Mouse (Mus musculus) MEL (cell line): Measurements from ENCODE around the gene Ttll4. TPM values are rescaled to one million over a fixed set of nuclear protein-coding genes. Genes with fewer than 3 reads are reported as not detected.

Experiments used
- DNase-seq: peaks from one replicate; pipeline ENCODE4 v3.0.0; 2011; ENCODE audit warnings: low read depth, low spot score
- H3K27ac ChIP-seq: 2 replicates; pipeline ENCODE4 v1.5.1; 2012; ENCODE audit warnings: low read depth, mild to moderate bottlenecking, control low read depth, low read length, moderate library complexity; ENCODE audit not compliant: control insufficient read depth
- H3K27me3 ChIP-seq, 2 experiments: fragments of 150-350 bp in 1 of 2; sonication (generic) in 1 of 2; 2 replicates each; pipeline ENCODE4 v1.6.1; 2012; ENCODE audit warnings: low read length in 2 of 2, mild to moderate bottlenecking in 2 of 2, improper control_type of control experiment in 1 of 2, moderate library complexity in 1 of 2; ENCODE audit not compliant: insufficient read depth in 2 of 2, control insufficient read depth in 1 of 2
- H3K36me3 ChIP-seq, 2 experiments: 2 replicates each; pipeline ENCODE4 v1.6.1; 2012 to 2014; ENCODE audit warnings: low read length in 2 of 2, improper control_type of control experiment in 1 of 2, inconsistent platforms in 1 of 2, mild to moderate bottlenecking in 1 of 2; ENCODE audit not compliant: insufficient read depth in 2 of 2, control insufficient read depth in 1 of 2
- H3K4me1 ChIP-seq, 2 experiments: fragments of 150-350 bp in 1 of 2; sonication (generic) in 1 of 2; 2 replicates each; pipeline ENCODE4 v1.6.1; 2012; ENCODE audit warnings: low read length in 2 of 2, improper control_type of control experiment in 1 of 2, mild to moderate bottlenecking in 1 of 2; ENCODE audit not compliant: insufficient read depth in 2 of 2, control insufficient read depth in 1 of 2
- H3K4me3 ChIP-seq, 2 experiments: fragments of 150-350 bp in 1 of 2; sonication (generic) in 1 of 2; 2 replicates each; pipeline ENCODE4 v1.5.1; 2012; ENCODE audit warnings: low read depth in 2 of 2, low read length in 2 of 2, mild to moderate bottlenecking in 2 of 2, moderate library complexity in 2 of 2, control low read depth in 1 of 2, improper control_type of control experiment in 1 of 2; ENCODE audit not compliant: control insufficient read depth in 1 of 2, insufficient read depth in 1 of 2
- H3K79me2 ChIP-seq: 2 replicates; pipeline ENCODE4 v1.6.1; 2012; ENCODE audit warnings: mild to moderate bottlenecking, low read length, moderate library complexity; ENCODE audit not compliant: control insufficient read depth, poor library complexity, insufficient read depth
- H3K9ac ChIP-seq: 2 replicates; pipeline ENCODE4 v1.6.1; 2012; ENCODE audit warnings: low read depth, mild to moderate bottlenecking, control low read depth, low read length, moderate library complexity; ENCODE audit not compliant: control insufficient read depth, poor library complexity, severe bottlenecking
- H3K9me3 ChIP-seq: fragments of 150-350 bp; sonication (generic); replicated peaks from 2 replicates; pipeline ENCODE4 v1.6.1; 2012; ENCODE audit warnings: mild to moderate bottlenecking, low read length, improper control_type of control experiment, moderate library complexity; ENCODE audit not compliant: insufficient read depth
- CHD1 ChIP-seq: IDR thresholded peaks from 2 replicates; pipeline ENCODE4 v1.6.1; 2012; ENCODE audit warnings: low read depth, mild to moderate bottlenecking, inconsistent platforms, low read length, improper control_type of control experiment
- CHD2 ChIP-seq: IDR thresholded peaks from 2 replicates; pipeline ENCODE4 v1.6.1; 2011; ENCODE audit warnings: low read length, improper control_type of control experiment
- EP300 ChIP-seq, 2 experiments: IDR thresholded peaks; 2 replicates each; pipeline ENCODE4 v1.6.1; 2011; ENCODE audit warnings: improper control_type of control experiment in 2 of 2, low read length in 2 of 2, low read depth in 1 of 2, mild to moderate bottlenecking in 1 of 2
- ETS1 ChIP-seq: IDR thresholded peaks from 2 replicates; pipeline ENCODE4 v1.6.1; 2012; ENCODE audit warnings: low read depth, mild to moderate bottlenecking, inconsistent platforms, low read length, improper control_type of control experiment, moderate library complexity
- GABPA ChIP-seq: IDR thresholded peaks from 2 replicates; pipeline ENCODE4 v1.6.1; 2012; ENCODE audit warnings: low read depth, mild to moderate bottlenecking, inconsistent platforms, low read length, improper control_type of control experiment, moderate library complexity
- GATA1 ChIP-seq: IDR thresholded peaks from 2 replicates; pipeline ENCODE4 v1.6.1; 2011; ENCODE audit warnings: low read depth, low read length, improper control_type of control experiment
- HCFC1 ChIP-seq: IDR thresholded peaks from 2 replicates; pipeline ENCODE4 v1.6.1; 2012; ENCODE audit warnings: low read depth, mild to moderate bottlenecking, inconsistent platforms, low read length, improper control_type of control experiment, moderate library complexity
- JUND ChIP-seq: IDR thresholded peaks from 2 replicates; pipeline ENCODE4 v1.6.1; 2011; ENCODE audit warnings: low read depth, mild to moderate bottlenecking, improper control_type of control experiment, low read length
- KAT2A ChIP-seq: conservative IDR thresholded peaks from 2 replicates; pipeline ENCODE4 v1.6.1; 2012; ENCODE audit warnings: low read depth, low read length, improper control_type of control experiment, inconsistent platforms
- MAX ChIP-seq: IDR thresholded peaks from 2 replicates; pipeline ENCODE4 v1.6.1; 2011; ENCODE audit warnings: low read length, improper control_type of control experiment
- MAZ ChIP-seq: IDR thresholded peaks from 2 replicates; pipeline ENCODE4 v1.6.1; 2012; ENCODE audit warnings: low read depth, mild to moderate bottlenecking, inconsistent platforms, low read length, improper control_type of control experiment
- MEF2A ChIP-seq: IDR thresholded peaks from 2 replicates; pipeline ENCODE4 v1.6.1; 2014; ENCODE audit warnings: low read depth, mild to moderate bottlenecking, inconsistent platforms, low read length, improper control_type of control experiment; ENCODE audit not compliant: poor library complexity, insufficient replicate concordance, severe bottlenecking; ENCODE audit errors: extremely low read depth
- MYB ChIP-seq: IDR thresholded peaks from 2 replicates; pipeline ENCODE4 v1.6.1; 2011; ENCODE audit warnings: mild to moderate bottlenecking, low read depth, low read length, improper control_type of control experiment
- MYC ChIP-seq: IDR thresholded peaks from 2 replicates; pipeline ENCODE4 v1.6.1; 2011; ENCODE audit warnings: low read depth, mild to moderate bottlenecking, low read length, improper control_type of control experiment, moderate library complexity
- NELFE ChIP-seq: IDR thresholded peaks from 2 replicates; pipeline ENCODE4 v1.6.1; 2011; ENCODE audit warnings: low read depth, low read length, improper control_type of control experiment
- NRF1 ChIP-seq: IDR thresholded peaks from 2 replicates; pipeline ENCODE4 v1.6.1; 2014; ENCODE audit warnings: low read depth, mild to moderate bottlenecking, inconsistent platforms, low read length, improper control_type of control experiment, moderate library complexity; ENCODE audit not compliant: poor library complexity, insufficient read depth, severe bottlenecking
- POLR2A ChIP-seq, 2 experiments: IDR thresholded peaks; 2 replicates each; pipeline ENCODE4 v1.6.1; 2011 to 2012; ENCODE audit warnings: low read length in 2 of 2, mild to moderate bottlenecking in 2 of 2, control low read depth in 1 of 2, improper control_type of control experiment in 1 of 2, low read depth in 1 of 2, moderate library complexity in 1 of 2; ENCODE audit not compliant: control insufficient read depth in 1 of 2, insufficient read depth in 1 of 2, poor library complexity in 1 of 2
- POLR2AphosphoS2 ChIP-seq: IDR thresholded peaks from 2 replicates; pipeline ENCODE4 v1.6.1; 2011; ENCODE audit warnings: low read length, improper control_type of control experiment
- RAD21 ChIP-seq: IDR thresholded peaks from 2 replicates; pipeline ENCODE4 v1.6.1; 2011; ENCODE audit warnings: mild to moderate bottlenecking, low read depth, low read length, improper control_type of control experiment
- RCOR1 ChIP-seq: IDR thresholded peaks from 2 replicates; pipeline ENCODE4 v1.6.1; 2012; ENCODE audit warnings: low read depth, mild to moderate bottlenecking, inconsistent platforms, low read length, improper control_type of control experiment
- SIN3A ChIP-seq: IDR thresholded peaks from 2 replicates; pipeline ENCODE4 v1.6.1; 2012; ENCODE audit warnings: low read length, improper control_type of control experiment, inconsistent platforms
- SMC3 ChIP-seq: IDR thresholded peaks from 2 replicates; pipeline ENCODE4 v1.6.1; 2011; ENCODE audit warnings: low read depth, low read length, improper control_type of control experiment
- TAL1 ChIP-seq: IDR thresholded peaks from 2 replicates; pipeline ENCODE4 v1.6.1; 2012; ENCODE audit warnings: mild to moderate bottlenecking, inconsistent platforms, low read length, moderate library complexity, mixed read lengths
- TBP ChIP-seq: IDR thresholded peaks from 2 replicates; pipeline ENCODE4 v1.8.0; 2011; ENCODE audit warnings: low read depth, low read length, improper control_type of control experiment
- USF1 ChIP-seq: IDR thresholded peaks from 2 replicates; pipeline ENCODE4 v1.6.1; 2014; ENCODE audit warnings: low read depth, mild to moderate bottlenecking, inconsistent platforms, low read length, improper control_type of control experiment, moderate library complexity
- USF2 ChIP-seq, 2 experiments: IDR thresholded peaks; 2 replicates each; pipeline ENCODE4 v1.6.1; 2011 to 2012; ENCODE audit warnings: improper control_type of control experiment in 2 of 2, low read length in 2 of 2, borderline replicate concordance in 1 of 2, inconsistent platforms in 1 of 2, low read depth in 1 of 2, mild to moderate bottlenecking in 1 of 2; ENCODE audit not compliant: insufficient read depth in 1 of 2
- ZC3H11A ChIP-seq: IDR thresholded peaks from 2 replicates; pipeline ENCODE4 v1.6.1; 2012; ENCODE audit warnings: low read depth, mild to moderate bottlenecking, inconsistent platforms, low read length, improper control_type of control experiment
- polyA plus RNA-seq, 2 experiments: library from polyadenylated mRNA; stranded (reverse) in 1 of 2; unstranded in 1 of 2; fragments of >175 nt in 1 of 2; fragments of >200 nt in 1 of 2; gene quantifications; 2 replicates each; pipeline versions ENCODE4 v1.2.1 to v1.2.4; 2012; ENCODE audit warnings: low replicate concordance in 2 of 2, low read depth in 1 of 2; ENCODE audit not compliant: insufficient read length in 2 of 2, insufficient read depth in 1 of 2, missing spikeins in 1 of 2
- total RNA-seq: library from RNA; depleted of rRNA; stranded (reverse); fragments of 300-350 nt; gene quantifications from 2 replicates; pipeline ENCODE4 v1.2.3, GENCODE M21; 2012

Gene Ttll4
- total and polyA plus RNA-seq, 3 experiments = 27.8 to 85.9 TPM; not detected in 1

DNA sequence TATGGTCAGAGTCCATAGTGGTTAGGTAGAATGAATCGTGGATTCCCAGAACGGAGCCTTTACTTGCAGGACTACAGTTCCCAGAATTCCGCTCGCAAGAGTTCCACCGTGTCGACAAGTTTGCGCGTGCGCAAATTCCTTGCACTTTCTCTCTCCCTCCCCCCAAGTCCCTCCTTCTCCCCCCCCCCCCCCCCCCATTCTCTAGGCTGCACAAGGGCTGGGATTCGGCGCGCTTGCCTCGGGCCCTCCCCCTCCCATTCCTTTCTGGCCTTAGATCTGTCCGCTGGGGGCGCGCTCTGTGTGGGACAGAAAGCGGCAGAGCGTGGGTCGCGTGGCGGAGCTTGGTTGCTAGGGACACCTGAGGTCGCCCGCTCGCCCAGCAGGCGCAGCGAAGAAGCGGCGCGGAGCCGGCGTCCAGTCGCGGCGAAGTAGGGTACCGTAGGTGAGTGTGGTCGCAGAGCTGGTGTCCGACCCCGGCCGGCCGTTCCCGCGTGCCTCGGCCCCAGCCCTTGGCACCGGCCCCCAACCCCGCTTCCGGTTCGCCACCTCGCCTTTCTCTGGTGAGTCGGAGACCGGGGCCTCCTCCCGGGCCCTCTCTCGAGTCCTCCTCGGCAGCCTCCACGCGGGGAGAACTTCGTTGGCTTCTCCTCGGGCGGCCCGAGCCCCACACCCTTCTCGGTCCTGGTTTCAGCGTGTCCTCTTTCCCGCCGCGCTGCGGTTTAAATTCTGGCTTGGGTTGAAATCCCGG is at the start of gene Ttll4 (continued):
- TF ChIP-seq KAT2A = peak; percentile 69
- TF ChIP-seq RAD21 = no peak
- 0 out of 2 replicates have a peak, but pooled peaks have one; percentile 49 for TF ChIP-seq MYC
- peak; percentile 98 for TF ChIP-seq MAZ
- peak; percentile 73 for TF ChIP-seq MAX
- TF ChIP-seq, all 39 proteins: peak for 20

DNA sequence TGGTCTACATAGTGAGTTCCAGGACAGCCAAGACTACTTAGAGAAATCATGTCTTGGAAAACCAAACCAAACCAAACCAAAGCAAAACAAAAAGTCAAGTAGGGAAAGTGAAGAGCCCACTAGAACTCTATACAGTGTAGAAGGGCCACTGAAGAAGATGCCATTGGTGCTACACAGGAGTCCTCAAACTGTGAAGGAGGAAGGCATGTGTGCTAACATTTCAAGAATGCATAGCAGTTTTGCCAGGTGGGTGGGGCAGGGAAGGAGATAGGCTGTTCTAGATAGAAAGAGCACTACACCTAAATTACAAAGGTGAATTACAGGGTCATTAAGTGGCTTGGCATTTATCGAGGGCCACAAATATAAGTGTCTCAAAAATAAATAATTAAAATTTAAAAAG is 37.4 kb upstream of the Ttll4 start:
- Histone ChIP-seq H3K9me3 (no peaks in the 10 kb centered on the region), H3K9ac (no peak overlapping the region), H3K27ac (no peak overlapping the region), H3K4me3 (no peak overlapping the region), H3K27me3 (peaks cover 5% of the 10 kb centered on the region in 2 experiments; a peak in 3 of 4 replicates), H3K36me3 (no peaks in the 10 kb centered on the region), H3K79me2 (no peaks in the 10 kb centered on the region), H3K4me1 (no peaks in the 10 kb centered on the region)
- DNase-seq = no peak
- no peak for TF ChIP-seq POLR2A (IDR thresholded peaks at IDR 0.05; ENCODE audit: control insufficient read depth in 1 of 2, insufficient read depth in 1 of 2, low read depth in 1 of 2, low read length in 2 of 2, poor library complexity in 1 of 2)
- no peak for TF ChIP-seq TBP
- TF ChIP-seq GABPA = no peak
- TF ChIP-seq HCFC1 = no peak
- no peak for TF ChIP-seq MEF2A
- TF ChIP-seq MYB = no peak
- TF ChIP-seq SMC3 = no peak
- TF ChIP-seq CHD2 = no peak
- no peak for TF ChIP-seq TAL1
- no peak for TF ChIP-seq SIN3A
- no peak for TF ChIP-seq KAT2A
- no peak for TF ChIP-seq GATA1
- TF ChIP-seq POLR2AphosphoS2 = no peak
- no peak for TF ChIP-seq MYC
- no peak for TF ChIP-seq ETS1
- no peak for TF ChIP-seq NRF1

DNA sequence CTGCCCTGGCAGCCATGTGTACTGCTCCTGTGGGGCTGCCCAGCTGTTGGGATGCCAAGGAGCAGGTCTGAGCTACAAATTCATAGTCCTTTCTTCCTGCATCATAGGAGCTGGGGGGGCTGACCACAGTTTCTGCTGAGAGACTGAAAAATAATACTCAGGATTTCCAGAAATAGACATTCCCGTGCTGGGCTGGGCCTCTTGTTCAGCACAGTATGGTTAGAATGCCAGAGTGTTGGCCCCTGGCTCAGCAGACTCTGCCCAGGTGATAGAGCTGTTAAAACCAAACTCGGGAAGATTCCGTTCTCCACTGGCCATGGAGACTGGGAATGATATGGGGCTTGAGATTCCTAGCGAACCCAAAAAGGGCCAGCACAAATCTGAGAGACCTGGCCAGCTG is 35.5 kb upstream of the Ttll4 start:
- Histone ChIP-seq H3K27me3 (peaks cover 5 to 6% of the 10 kb centered on the region in 2 experiments; a peak in 3 of 4 replicates), H3K9me3 (no peaks in the 10 kb centered on the region)
- TF ChIP-seq ZC3H11A = no peak
- TF ChIP-seq JUND = no peak
- TF ChIP-seq NELFE = no peak
- TF ChIP-seq HCFC1 = no peak
- TF ChIP-seq CHD1 = no peak
- no peak for TF ChIP-seq MEF2A
- TF ChIP-seq NRF1 = no peak
- no peak for TF ChIP-seq EP300 (IDR thresholded peaks at IDR 0.05; ENCODE audit: low read depth in 1 of 2, low read length in 2 of 2)
- TF ChIP-seq USF2 (IDR thresholded peaks at IDR 0.05; ENCODE audit: borderline replicate concordance in 1 of 2, insufficient read depth in 1 of 2, low read depth in 1 of 2, low read length in 2 of 2) = no peak
- no peak for TF ChIP-seq RCOR1
- TF ChIP-seq USF1 = no peak
- TF ChIP-seq, all 39 proteins: peak for 0
- Histone ChIP-seq H3K79me2 (no peaks in the 10 kb centered on the region), H3K9ac (no peak overlapping the region), H3K27ac (no peak overlapping the region), H3K36me3 (no peaks in the 10 kb centered on the region), H3K4me3 (no peak overlapping the region), H3K4me1 (no peaks in the 10 kb centered on the region)
- DNase-seq = no peak
